Mouse (Mus musculus) layer of hippocampus, adult 2 months (tissue): ENCODE measurements around the gene B3gnt2. TPM values are rescaled to one million over a fixed set of nuclear protein-coding genes. Genes with fewer than 3 reads are reported as not detected.

Experiments used
- DNase-seq, 2 experiments: peaks; one replicate each; pipeline ENCODE4 v3.0.0; 2022; ENCODE audit warnings: low spot score in 2 of 2
- H3K27ac ChIP-seq: fragments of 200-600 bp; 2 replicates; pipeline ENCODE4 v1.8.1; 2022
- H3K4me3 ChIP-seq: fragments of 200-600 bp; 2 replicates; pipeline ENCODE4 v1.8.1; 2022; ENCODE audit warnings: mild to moderate bottlenecking
- CTCF ChIP-seq: fragments of 200-600 bp; conservative IDR thresholded peaks from 2 replicates; pipeline ENCODE4 v1.8.1; 2022; ENCODE audit warnings: antibody characterized with exemption, mild to moderate bottlenecking, moderate library complexity
- total RNA-seq, 2 experiments: library from RNA; stranded (reverse); gene quantifications; 2 replicates each; pipeline ENCODE4 v1.2.3; 2021

The B3gnt2 gene
- total RNA-seq, 2 experiments from 2014 or later, result 12.8 to 18.3 TPM

GRCm38 (mm10) chr11:22883676-22884075, 22.9 kb upstream of the B3gnt2 start:
- Histone ChIP-seq H3K27ac (no peak overlapping the region), H3K4me3 (no peak overlapping the region)
- no peak for DNase-seq
- no peak for TF ChIP-seq CTCF

GRCm38 (mm10) chr11:22882926-22883325, 22.2 kb upstream of the B3gnt2 start:
- no peak for DNase-seq
- no peak overlapping the region for H3K27ac ChIP-seq
- H3K4me3 ChIP-seq, result no peak overlapping the region
- TF ChIP-seq CTCF, result no peak

- no peak for TF ChIP-seq CTCF
- H3K4me3 ChIP-seq, result no peak overlapping the region
- no peak for DNase-seq
- H3K27ac ChIP-seq, result peak overlapping the region; percentile 51; the same call in 1 of the 2 replicates
Measured at GRCm38 (mm10) chr11:22880383-22881172, 19.8 kb upstream of the B3gnt2 start.

GRCm38 (mm10) chr11:22879645-22880044, 18.9 kb upstream of the B3gnt2 start:
- H3K4me3 ChIP-seq, result no peak overlapping the region

GRCm38 (mm10) chr11:22876680-22877330, 16.0 kb upstream of the B3gnt2 start:
- H3K27ac ChIP-seq, result no peak overlapping the region
- TF ChIP-seq CTCF, result no peak

More at GRCm38 (mm10) chr11:22879645-22880044, 18.9 kb upstream of the B3gnt2 start:
- H3K27ac ChIP-seq, result peak overlapping the region; percentile 10; the same call in 1 of the 2 replicates
- no peak for DNase-seq
- no peak for TF ChIP-seq CTCF

GRCm38 (mm10) chr11:22875279-22875678, 14.5 kb upstream of the B3gnt2 start:
- Histone ChIP-seq H3K4me3 (no peak overlapping the region), H3K27ac (peak overlapping the region; percentile 64)
- no peak for TF ChIP-seq CTCF
- DNase-seq, result no peak

More at GRCm38 (mm10) chr11:22876680-22877330, 16.0 kb upstream of the B3gnt2 start:
- H3K4me3 ChIP-seq, result no peak overlapping the region
- DNase-seq, result no peak

GRCm38 (mm10) chr11:22874747-22875146, 14.0 kb upstream of the B3gnt2 start:
- Histone ChIP-seq H3K4me3 (no peak overlapping the region), H3K27ac (peak overlapping the region; percentile 64)
- TF ChIP-seq CTCF, result no peak
- DNase-seq, result no peak

GRCm38 (mm10) chr11:22873383-22873782, 12.6 kb upstream of the B3gnt2 start:
- DNase-seq, result no peak
- H3K27ac ChIP-seq, result no peak overlapping the region
- no peak for TF ChIP-seq CTCF
- no peak overlapping the region for H3K4me3 ChIP-seq

GRCm38 (mm10) chr11:22872307-22872680, 11.5 kb upstream of the B3gnt2 start:
- no peak for DNase-seq
- H3K4me3 ChIP-seq, result no peak overlapping the region
- H3K27ac ChIP-seq, result peak overlapping the region; percentile 46
- TF ChIP-seq CTCF, result no peak

- no peak for DNase-seq
- no peak overlapping the region for H3K4me3 ChIP-seq
- peak overlapping the region; percentile 46 for H3K27ac ChIP-seq
- TF ChIP-seq CTCF, result no peak
Measured at GRCm38 (mm10) chr11:22871628-22872306, 11.0 kb upstream of the B3gnt2 start.

- DNase-seq, result no peak
- H3K4me3 ChIP-seq, result no peak overlapping the region
- H3K27ac ChIP-seq, result no peak overlapping the region
- TF ChIP-seq CTCF, result no peak
Measured at GRCm38 (mm10) chr11:22868582-22868981, 7.8 kb upstream of the B3gnt2 start.

- H3K4me3 ChIP-seq, result no peak overlapping the region
- H3K27ac ChIP-seq, result no peak overlapping the region
- DNase-seq, result no peak
- no peak for TF ChIP-seq CTCF
Measured at GRCm38 (mm10) chr11:22867691-22868090, 6.9 kb upstream of the B3gnt2 start.

GRCm38 (mm10) chr11:22865635-22866246, 5.0 kb upstream of the B3gnt2 start:
- H3K27ac ChIP-seq, result no peak overlapping the region
- DNase-seq, result no peak
- no peak overlapping the region for H3K4me3 ChIP-seq
- TF ChIP-seq CTCF, result no peak
